Mouse (Mus musculus): ENCODE results near the gene Ears2.

Gene Ears2

GRCm38 (mm10) chr7:122045181-122045634 is 21.9 kb downstream of the Ears2 start:
- DNase-seq (ENCODE audit: low spot score in 2 of 2) = no peak

GRCm38 (mm10) chr7:122044106-122044505 is 23.0 kb downstream of the Ears2 start:
- no peak for DNase-seq (ENCODE audit: low spot score in 2 of 2)

GRCm38 (mm10) chr7:122034348-122034747 is 32.7 kb downstream of the Ears2 start:
- no peak for DNase-seq (ENCODE audit: low spot score in 2 of 2)

- no peak for DNase-seq (ENCODE audit: low spot score in 2 of 2)
These were observed 33.7 kb downstream of the Ears2 start for GRCm38 (mm10) chr7:122033371-122033770.

- DNase-seq (ENCODE audit: low spot score in 2 of 2) = no peak
These were observed 44.9 kb downstream of the Ears2 start for GRCm38 (mm10) chr7:122022131-122022530.

GRCm38 (mm10) chr7:122020667-122021354 is 46.3 kb downstream of the Ears2 start, which contains the start of gene Gga2:
Gene Gga2, minus strand, starts transcription at chr7:122021222.
- DNase-seq (ENCODE audit: low spot score in 2 of 2) = peak; percentile 90

- no peak for DNase-seq (ENCODE audit: low spot score in 2 of 2)
These were observed 46.8 kb downstream of the Ears2 start for GRCm38 (mm10) chr7:122020273-122020666.

GRCm38 (mm10) chr7:122018978-122019377 is 48.1 kb downstream of the Ears2 start:
- DNase-seq (ENCODE audit: low spot score in 2 of 2) = no peak

- peak; percentile 89 to 90 for DNase-seq (ENCODE audit: low spot score in 2 of 2)
These were observed 48.8 kb downstream of the Ears2 start for GRCm38 (mm10) chr7:122018247-122018646.

GRCm38 (mm10) chr7:122015734-122016133 is 51.3 kb downstream of the Ears2 start:
- DNase-seq (ENCODE audit: low spot score in 2 of 2) = no peak

GRCm38 (mm10) chr7:122015105-122015504 is 52.0 kb downstream of the Ears2 start:
- DNase-seq (ENCODE audit: low spot score in 2 of 2) = no peak

- DNase-seq (ENCODE audit: low spot score in 2 of 2) = no peak
These were observed 54.1 kb downstream of the Ears2 start for GRCm38 (mm10) chr7:122012949-122013348.

- no peak for DNase-seq (ENCODE audit: low spot score in 2 of 2)
These were observed 54.7 kb downstream of the Ears2 start for GRCm38 (mm10) chr7:122012370-122012769.

GRCm38 (mm10) chr7:122000396-122000795 is 66.7 kb downstream of the Ears2 start:
- no peak for DNase-seq (ENCODE audit: low spot score in 2 of 2)

GRCm38 (mm10) chr7:121995961-121996360 is 71.1 kb downstream of the Ears2 start:
- no peak for DNase-seq (ENCODE audit: low spot score in 2 of 2)
